In the genomic region with DNA sequence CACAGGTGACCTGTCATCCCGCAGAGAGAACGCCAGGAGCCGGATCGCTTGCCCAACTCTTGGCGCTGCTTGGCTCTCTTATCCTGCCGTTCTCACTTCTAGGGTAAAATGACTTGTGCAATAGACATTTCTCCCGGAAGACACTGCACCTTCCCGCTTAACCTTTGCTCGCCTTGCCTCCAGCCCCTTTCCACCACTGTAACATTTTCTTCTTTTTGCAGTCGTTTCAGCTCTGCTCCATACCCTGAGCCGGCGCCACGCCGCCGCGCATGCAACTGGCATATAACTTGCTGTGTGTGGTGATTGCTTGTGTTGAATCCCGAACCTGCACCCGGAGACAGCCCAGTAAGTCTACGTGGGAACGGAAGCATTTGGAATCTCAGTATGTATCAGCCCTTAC, we compare ENCODE assay signal across 8 mouse cellular contexts. TPM values are rescaled to one million over a fixed set of nuclear protein-coding genes. Genes with fewer than 3 reads are reported as not detected.
A peak's percentile ranks its signal among the peaks of the same experiment; 100 is the strongest.
DNase-seq lines count a peak whose midpoint lies in the region; ATAC-seq and TF ChIP-seq lines count a peak whose summit lies in the region.

No protein-coding gene starts in this region.

- DNase-seq in heart, embryonic 10.5 days (ENCODE audit: low spot score), result no peak
- DNase-seq in heart, adult 11 months, result no peak
- DNase-seq in CH12.LX (ENCODE audit: extremely low read depth), result no peak
- DNase-seq in hindbrain, postnatal 0 days (ENCODE audit: low spot score), result peak; percentile 18
- no peak for DNase-seq in B cell, adult 2 months
- DNase-seq in gastrocnemius, adult 8-10 months (ENCODE audit: low spot score in 2 of 2), result no peak

- H3K4me2 ChIP-seq in CH12.LX (ENCODE audit: insufficient read depth, low read depth, poor library complexity, severe bottlenecking), result peak overlapping the region; percentile 92; the same call in 1 of the 2 replicates
- H3K4me2 ChIP-seq in embryonic facial prominence, embryonic 12.5 days (replicated peaks), result peak overlapping the region; percentile 88
- peak overlapping the region; percentile 96 for H3K4me2 ChIP-seq in hindbrain, postnatal 0 days (ENCODE audit: low read depth, low read length)

- no peaks in the 10 kb centered on the region for H3K9me3 ChIP-seq in heart, embryonic 10.5 days
- no peaks in the 10 kb centered on the region for H3K9me3 ChIP-seq in CH12.LX (replicated peaks; ENCODE audit: low read length)
- no peaks in the 10 kb centered on the region for H3K9me3 ChIP-seq in embryonic facial prominence, embryonic 12.5 days
- H3K9me3 ChIP-seq in hindbrain, postnatal 0 days (ENCODE audit: low read length), result no peaks in the 10 kb centered on the region

- H3K79me2 ChIP-seq in CH12.LX (replicated peaks; ENCODE audit: control insufficient read depth, extremely low read depth, insufficient read depth, poor library complexity, severe bottlenecking), result peaks cover 40% of the 10 kb centered on the region

- H3K36me3 ChIP-seq in heart, embryonic 10.5 days, result peaks cover 3% of the 10 kb centered on the region; the same call in 1 of the 2 replicates
- H3K36me3 ChIP-seq in CH12.LX (replicated peaks in 1 of 2; ENCODE audit: control insufficient read depth in 1 of 2, insufficient read depth in 1 of 2, low read length in 1 of 2), result peaks cover 23 to 31% of the 10 kb centered on the region in 2 experiments
- H3K36me3 ChIP-seq in embryonic facial prominence, embryonic 12.5 days, result no peaks in the 10 kb centered on the region
- no peaks in the 10 kb centered on the region for H3K36me3 ChIP-seq in hindbrain, postnatal 0 days (ENCODE audit: insufficient read depth, low read length)

- dilution Hi-C loops in CH12.LX (cut with MboI; ENCODE audit: extremely low pct_ligation_motif_present, extremely low pct_unique_long_range_greater_than_20kb, low sequenced_read_pairs), result no loop called here

- peak overlapping the region; percentile 93 for H3K4me3 ChIP-seq in heart, embryonic 10.5 days
- H3K4me3 ChIP-seq in CH12.LX (replicated peaks in 1 of 3; ENCODE audit: low read depth in 2 of 3, low read length in 2 of 3, poor library complexity in 1 of 3), result peak overlapping the region; percentile 57 to 98 (median 93)
- H3K4me3 ChIP-seq in embryonic facial prominence, embryonic 12.5 days, result peak overlapping the region; percentile 81
- H3K4me3 ChIP-seq in hindbrain, postnatal 0 days (ENCODE audit: low read length), result peak overlapping the region; percentile 62

- TF ChIP-seq EP300 in CH12.LX (IDR thresholded peaks at IDR 0.05; ENCODE audit: low read length), result no peak

- TF ChIP-seq POLR2A in CH12.LX (IDR thresholded peaks at IDR 0.05; ENCODE audit: low read depth, low read length), result no peak

- TF ChIP-seq RAD21 in CH12.LX (IDR thresholded peaks at IDR 0.05; ENCODE audit: low read depth, low read length), result no peak

- ATAC-seq in embryonic facial prominence, embryonic 12.5 days (ENCODE audit: insufficient number of reproducible peaks, insufficient read depth, low FRiP score, low TSS enrichment), result peak; percentile 25; the same call in 1 of the 2 replicates
- peak; percentile 38 for ATAC-seq in hindbrain, postnatal 0 days
- peak; percentile 37 for ATAC-seq in megakaryocyte-erythroid progenitor cell, adult 5-6 weeks (replicated peaks; ENCODE audit: low FRiP score, low TSS enrichment, poor library complexity, severe bottlenecking)

- TF ChIP-seq CTCF in CH12.LX (conservative IDR thresholded peaks at IDR 0.05 in 1 of 2, IDR thresholded peaks at IDR 0.05 in 1 of 2; ENCODE audit: low read depth in 2 of 2, low read length in 2 of 2), result no peak
- TF ChIP-seq CTCF in hindbrain, postnatal 0 days (IDR thresholded peaks at IDR 0.05; ENCODE audit: low read depth), result no peak

- under 1% methylated on average over 20 of the region's 20 CpGs for WGBS in heart, embryonic 10.5 days
- WGBS in embryonic facial prominence, embryonic 12.5 days, result under 1% methylated on average over 20 of the region's 20 CpGs
- WGBS in hindbrain, postnatal 0 days, result under 1% methylated on average over 20 of the region's 20 CpGs

- no peaks in the 10 kb centered on the region for H3K27me3 ChIP-seq in heart, embryonic 10.5 days (ENCODE audit: insufficient read depth, poor library complexity, severe bottlenecking)
- peaks cover 2% of the 10 kb centered on the region for H3K27me3 ChIP-seq in CH12.LX (replicated peaks)
- no peaks in the 10 kb centered on the region for H3K27me3 ChIP-seq in embryonic facial prominence, embryonic 12.5 days
- no peaks in the 10 kb centered on the region for H3K27me3 ChIP-seq in hindbrain, postnatal 0 days (ENCODE audit: insufficient read depth, low read length)

- in situ Hi-C loops in CH12.LX (cut with MboI; ENCODE audit: low pct_ligation_motif_present, low pct_unique_long_range_greater_than_20kb, low sequenced_read_pairs), result loop anchor here (25.0 kb wide), 1 partner anchor 518 kb away; a partner anchor contains a TSS

- H3K27ac ChIP-seq in heart, embryonic 10.5 days, result peak overlapping the region; percentile 88; the same call in 1 of the 2 replicates
- H3K27ac ChIP-seq in CH12.LX (ENCODE audit: insufficient read depth, low read depth), result peak overlapping the region; percentile 56
- H3K27ac ChIP-seq in embryonic facial prominence, embryonic 12.5 days, result no peak overlapping the region
- peak overlapping the region; percentile 37; the same call in 1 of the 2 replicates for H3K27ac ChIP-seq in hindbrain, postnatal 0 days

- no peaks in the 10 kb centered on the region for H3K4me1 ChIP-seq in heart, embryonic 10.5 days
- peaks cover 10 to 41% of the 10 kb centered on the region in 2 experiments for H3K4me1 ChIP-seq in CH12.LX (ENCODE audit: control insufficient read depth in 1 of 2, insufficient read depth in 2 of 2)
- H3K4me1 ChIP-seq in embryonic facial prominence, embryonic 12.5 days, result peaks cover 8% of the 10 kb centered on the region
- H3K4me1 ChIP-seq in hindbrain, postnatal 0 days (ENCODE audit: insufficient read depth, low read length), result no peaks in the 10 kb centered on the region; the same call in 1 of the 2 replicates

- peak overlapping the region; percentile 74 for H3K9ac ChIP-seq in CH12.LX (ENCODE audit: insufficient read depth, low read depth)
- peak overlapping the region; percentile 81 for H3K9ac ChIP-seq in embryonic facial prominence, embryonic 12.5 days
- H3K9ac ChIP-seq in hindbrain, postnatal 0 days (replicated peaks; ENCODE audit: low read length), result peak overlapping the region; percentile 56

TF ChIP-seq in CH12.LX, 34 proteins besides CTCF, POLR2A, EP300 and RAD21:
- TF ChIP-seq PAX5 (IDR thresholded peaks at IDR 0.05; ENCODE audit: low read length), result no peak
- no peak; the same call in 1 of the 2 replicates for TF ChIP-seq SIN3A (IDR thresholded peaks at IDR 0.05; ENCODE audit: low read length)
- no peak for TF ChIP-seq MAFK (IDR thresholded peaks at IDR 0.05; ENCODE audit: insufficient replicate concordance, low read length)
- no peak for TF ChIP-seq ZMIZ1 (IDR thresholded peaks at IDR 0.05; ENCODE audit: low read depth, low read length)
- TF ChIP-seq MEF2A (IDR thresholded peaks at IDR 0.05; ENCODE audit: borderline replicate concordance, low read depth, low read length), result no peak
- TF ChIP-seq BHLHE40 (IDR thresholded peaks at IDR 0.05; ENCODE audit: low read depth, low read length), result no peak

RNA-seq across cellular contexts. Expression of a gene that starts 0.5 kb away (rescaled TPM):
- polyA plus RNA-seq in heart, embryonic 10.5 days (2016; fragmentation: Nextera tagmentation; extraction: Ambion mirVana), result 17.9 and 25.8 TPM in 2 replicates
- total RNA-seq in CH12.LX (2012; rRNA removed) (119 and 143 TPM in 2 replicates), CH12.LX (2014; rRNA removed) (179 and 190 TPM in 2 replicates)
- polyA plus RNA-seq in CH12.LX (2012; ENCODE audit: insufficient read length, low read depth), result 94.6 and 101 TPM in 2 replicates
- polyA plus RNA-seq in embryonic facial prominence, embryonic 12.5 days (2016; fragmentation: Nextera tagmentation; extraction: Ambion mirVana), result 13.6 and 17.7 TPM in 2 replicates
- 25.3 and 25.7 TPM in 2 replicates for total RNA-seq in hindbrain, postnatal 0 days (2014; rRNA removed)
- 16.6 and 17.0 TPM in 2 replicates for polyA plus RNA-seq in hindbrain, postnatal 0 days (2015; fragmentation: Nextera tagmentation; extraction: Ambion mirVana)
- total RNA-seq in megakaryocyte-erythroid progenitor cell, adult 5-6 weeks (2014; fragmentation: Nextera tagmentation), result 28.0 and 45.6 TPM in 2 replicates
- 47.4 and 67.7 TPM in 2 replicates for total RNA-seq in megakaryocyte-erythroid progenitor cell, adult 5-6 weeks (2017)
- total RNA-seq in gastrocnemius, adult 8-10 months (2022), result 10 to 100 TPM; 10.5 to 13.0 (median 11.3) TPM
